Mouse (Mus musculus) ZHBTc4 (cell line): ENCODE measurements at regions not wholly inside any gene's neighbourhood (a gene's known extent, or its start where the extent isn't known, plus 50 kb on each side); places are given as distances from the start of the nearest gene placed in this dataset.
"Not testable (repeated sequence)": the region's sequence is repeated elsewhere in the genome, so short reads cannot be mapped to it uniquely, and the experiment has no call there.

Source experiments
- DNase-seq: peaks from one replicate; pipeline ENCODE4 v3.0.0-alpha.2; 2011; ENCODE audit warnings: low read depth, low spot score

DNA sequence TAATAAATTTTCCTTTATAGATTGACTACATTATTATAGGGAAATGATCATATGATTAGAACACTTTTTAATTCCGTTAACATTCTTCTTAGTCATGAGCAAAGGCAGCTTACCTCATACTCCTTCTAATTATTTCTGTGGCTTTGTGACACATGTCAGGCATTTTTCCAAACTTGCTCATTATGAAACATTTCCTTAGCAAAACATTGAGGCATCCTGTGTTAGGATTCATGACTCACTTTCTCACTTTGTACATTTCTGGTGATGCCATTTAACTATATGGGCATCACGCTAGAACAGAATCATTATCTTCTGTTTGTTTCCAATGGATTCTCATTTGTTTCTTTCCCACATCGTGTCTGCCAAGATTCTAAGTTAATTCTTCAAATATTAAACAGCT lies 621.3 kb downstream of the Tecrl start:
- DNase-seq = no peak

DNA sequence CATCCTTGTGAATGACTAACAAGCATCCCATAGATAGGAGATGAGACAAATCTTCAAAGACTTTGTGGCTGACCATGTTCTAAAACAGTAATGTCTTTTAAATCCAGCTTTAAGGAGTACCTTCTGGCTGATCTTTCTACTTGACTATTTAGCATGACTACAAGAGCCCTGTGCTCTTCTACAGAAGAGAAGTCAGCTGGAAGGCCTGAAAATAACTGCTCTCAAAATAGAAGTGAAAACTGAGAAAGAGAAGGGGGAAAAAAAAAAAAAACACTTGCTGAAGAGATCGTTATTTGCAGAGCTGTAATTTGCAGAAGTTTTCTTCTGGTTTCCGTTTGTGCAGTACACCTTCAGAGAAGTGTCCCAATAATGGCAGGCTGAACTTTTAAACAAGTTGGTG lies 626.8 kb downstream of the Tecrl start:
- no peak for DNase-seq

DNA sequence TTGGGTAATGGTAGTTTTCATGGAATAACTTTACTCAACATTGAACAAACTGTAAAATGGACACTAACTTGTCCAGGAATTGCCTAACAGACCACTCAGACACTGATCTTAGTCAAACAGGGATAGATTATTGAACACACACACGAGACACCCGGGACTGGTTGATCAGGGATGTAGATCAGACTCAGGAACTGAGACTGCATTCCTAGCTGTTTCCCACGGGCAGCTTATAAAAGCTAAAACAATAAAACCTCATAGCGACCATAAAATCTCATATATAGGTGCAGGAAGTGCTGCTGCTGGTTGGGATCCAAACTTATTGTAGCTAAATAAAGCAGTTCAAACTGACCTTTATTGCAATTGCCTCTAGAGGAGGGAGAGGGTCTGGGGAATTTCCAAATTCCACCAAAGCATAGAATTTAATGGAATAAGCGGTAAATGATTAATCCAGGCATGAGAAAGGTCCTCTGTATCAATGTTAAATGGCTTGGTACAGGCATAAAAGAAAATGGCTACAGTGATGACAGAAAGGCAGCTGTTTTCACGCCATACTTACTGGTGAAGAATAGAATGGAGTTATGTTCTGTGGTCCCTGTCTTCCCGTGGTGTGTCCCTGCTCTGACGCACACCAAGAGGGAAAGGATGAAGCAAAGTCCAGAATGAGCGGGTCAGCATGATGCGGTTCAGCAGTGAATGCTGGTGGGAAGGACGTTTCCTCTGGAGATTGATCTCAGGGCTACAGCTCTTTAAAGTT lies 627.6 kb downstream of the Tecrl start:
- no peak for DNase-seq

DNA sequence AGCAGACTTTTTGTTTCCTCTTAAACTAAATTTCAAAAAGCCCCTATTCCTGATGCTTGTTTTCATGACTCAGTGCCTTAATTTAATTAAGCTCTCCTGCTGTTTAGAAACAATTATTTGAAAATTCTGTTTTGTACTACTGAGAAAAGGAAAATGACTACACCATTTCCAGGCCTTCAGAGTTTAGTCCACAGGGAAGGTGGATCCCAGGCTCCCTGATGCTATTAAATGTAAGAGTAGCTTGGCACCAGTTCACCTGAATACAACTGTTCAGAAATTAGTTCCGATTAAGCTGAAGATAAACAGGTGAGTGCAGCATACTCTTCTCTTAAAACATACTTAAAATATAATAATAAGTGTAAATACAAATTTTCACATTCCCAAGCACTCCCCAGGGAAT lies 639.3 kb downstream of the Tecrl start:
- no peak for DNase-seq

DNA sequence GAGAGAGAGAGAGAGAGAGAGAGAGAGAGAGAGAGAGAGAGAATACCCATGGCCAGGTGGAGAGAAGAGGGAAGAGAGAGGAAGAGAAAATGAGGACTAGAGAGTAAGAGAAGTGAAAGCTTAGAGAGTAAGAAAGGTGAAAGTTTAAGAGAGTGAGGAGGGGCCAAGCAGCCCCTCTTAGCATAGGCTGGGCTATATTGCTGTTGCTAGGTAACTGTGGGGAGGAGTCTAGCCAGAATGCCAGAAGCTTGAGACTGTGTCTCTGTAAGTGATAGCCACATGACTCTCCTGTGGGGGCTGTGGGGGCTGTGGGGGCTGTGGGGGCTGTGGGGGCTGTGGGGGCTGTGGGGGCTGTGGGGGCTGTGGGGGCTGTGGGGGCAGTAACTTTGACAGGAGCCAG lies 655.3 kb downstream of the Tecrl start:
- peak; percentile 6 for DNase-seq

DNA sequence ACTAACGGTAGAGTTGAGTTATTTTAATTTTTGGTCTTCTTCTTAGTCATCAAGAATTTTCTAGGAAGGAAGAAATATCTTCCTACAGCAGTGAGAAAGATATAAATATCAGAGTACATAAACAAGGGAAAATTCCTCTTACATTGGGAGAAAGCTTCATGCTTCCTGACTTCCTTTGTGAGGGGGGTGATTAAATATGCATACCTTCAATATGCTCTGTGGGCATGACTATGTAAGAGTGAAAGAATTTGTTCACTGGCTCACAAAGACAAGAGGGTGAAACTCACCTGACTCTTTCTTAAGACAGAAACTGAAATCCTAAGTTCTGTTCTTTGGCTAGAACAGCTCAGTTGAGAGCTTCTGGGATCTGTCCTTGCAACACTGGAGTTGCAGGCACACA lies 656.1 kb downstream of the Tecrl start:
- no peak for DNase-seq

DNA sequence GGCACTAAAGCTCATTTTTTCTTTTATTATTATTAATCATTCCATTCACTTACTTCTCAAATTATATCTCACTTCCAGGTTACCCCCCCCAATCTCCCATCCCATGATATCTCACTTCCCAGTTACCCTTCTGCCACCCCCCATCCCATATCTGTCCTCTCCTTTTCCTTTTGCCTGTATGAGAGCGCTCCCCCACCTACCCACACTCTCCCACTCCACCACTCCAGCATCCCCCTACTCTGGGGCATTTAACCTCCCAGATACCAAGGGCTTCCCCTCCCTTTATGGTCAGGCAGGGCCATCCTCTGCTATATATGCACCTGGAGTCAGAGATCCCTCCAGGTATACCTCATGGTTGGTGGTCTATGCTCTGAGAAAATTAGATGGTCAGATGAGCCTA lies 671.6 kb downstream of the Tecrl start:
- no peak for DNase-seq

DNA sequence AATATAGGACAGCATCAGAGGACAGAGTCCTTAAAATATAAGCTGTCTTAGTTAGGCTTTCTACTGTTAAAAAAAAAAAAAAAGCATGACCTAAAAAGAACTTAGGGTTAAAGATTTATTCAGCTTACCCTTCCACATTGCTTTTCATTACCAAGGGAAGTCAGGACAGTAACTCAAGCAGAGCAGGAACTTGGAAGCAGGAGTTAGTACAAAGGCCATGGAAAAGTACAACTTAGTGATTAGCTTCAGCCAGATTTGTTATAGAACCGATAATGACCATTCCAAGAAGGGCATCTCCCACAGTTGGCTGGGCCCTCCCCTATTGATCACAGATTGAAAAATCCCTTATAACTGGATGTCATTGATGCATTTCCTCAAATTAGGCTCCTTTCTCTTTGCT lies 690.9 kb downstream of the Tecrl start:
- DNase-seq = no peak

DNA sequence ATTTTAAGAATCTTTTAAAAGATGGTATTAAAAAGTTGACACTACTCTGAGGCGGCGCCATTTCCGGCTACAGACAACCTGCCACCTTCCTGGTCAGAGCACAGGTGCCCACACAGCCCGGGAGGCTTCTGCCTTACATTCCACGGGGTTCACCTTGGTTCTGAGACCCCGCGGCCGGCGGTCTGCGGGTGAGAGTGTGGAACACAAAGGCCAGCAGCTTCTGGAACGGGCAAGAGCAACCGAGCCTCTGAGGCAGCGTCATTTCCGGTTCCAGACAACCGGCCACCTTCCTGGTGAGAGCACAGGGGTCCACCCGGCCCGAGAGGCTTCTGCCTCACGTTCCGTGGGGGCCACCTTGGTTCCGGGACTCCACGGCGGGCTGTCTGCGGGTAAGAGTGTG lies 701.4 kb downstream of the Tecrl start:
- not testable (repeated sequence) for DNase-seq

DNA sequence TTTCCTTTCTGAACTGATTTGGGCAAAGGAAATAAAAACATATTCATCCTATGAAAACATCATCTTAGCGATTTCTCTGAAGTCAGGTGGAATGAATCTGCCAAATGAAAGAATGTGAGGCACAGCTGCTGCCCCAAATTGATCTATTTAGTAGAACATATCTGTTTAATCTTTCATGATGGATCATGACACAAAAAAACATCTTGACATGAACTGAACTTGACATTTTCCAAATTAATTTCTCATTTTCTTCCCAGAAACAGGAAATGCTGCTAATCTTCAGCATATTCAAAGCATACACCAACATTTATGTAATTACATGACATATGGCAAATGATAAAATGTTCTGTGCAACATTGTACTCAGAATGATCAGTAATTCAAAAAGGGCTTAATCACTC lies 734.9 kb downstream of the Tecrl start:
- DNase-seq = no peak
